Mouse (Mus musculus): ENCODE measurements at regions not wholly inside any gene's neighbourhood (a gene's known extent, or its start where the extent isn't known, plus 50 kb on each side); places are given as distances from the start of the nearest gene placed in this dataset.

GRCm38 (mm10) chr3:61243876-61244527, 117.4 kb upstream of the Rap2b start:
- Histone ChIP-seq H3K27me3 (ENCODE audit: control insufficient read depth, insufficient read depth, low read length) (no peaks in the 10 kb centered on the region), H3K27ac (ENCODE audit: insufficient read depth, low read length) (no peak overlapping the region), H3K36me3 (ENCODE audit: control insufficient read depth, insufficient read depth, low read length) (no peaks in the 10 kb centered on the region), H3K4me1 (ENCODE audit: control insufficient read depth, insufficient read depth, insufficient read length) (no peaks in the 10 kb centered on the region), H3K4me3 (ENCODE audit: extremely low read depth, insufficient read depth, insufficient read length) (no peak overlapping the region)
- TF ChIP-seq POLR2A (IDR thresholded peaks at IDR 0.05; ENCODE audit: low read depth, low read length), result no peak
- TF ChIP-seq CTCF (IDR thresholded peaks at IDR 0.05; ENCODE audit: extremely low read depth, insufficient read depth, insufficient read length, insufficient replicate concordance), result no peak
- 26% methylated on average over 6 of the region's 6 CpGs for WGBS
- no peak for DNase-seq (ENCODE audit: low read depth in 1 of 2, low spot score in 2 of 2)

GRCm38 (mm10) chr3:61246429-61246828, 115.0 kb upstream of the Rap2b start:
- no peak for DNase-seq (ENCODE audit: low read depth in 1 of 2, low spot score in 2 of 2)
- H3K4me1 ChIP-seq (ENCODE audit: control insufficient read depth, insufficient read depth, insufficient read length), result no peaks in the 10 kb centered on the region
- H3K4me3 ChIP-seq (ENCODE audit: extremely low read depth, insufficient read depth, insufficient read length), result no peak overlapping the region
- no peaks in the 10 kb centered on the region for H3K27me3 ChIP-seq (ENCODE audit: control insufficient read depth, insufficient read depth, low read length)
- no peak overlapping the region for H3K27ac ChIP-seq (ENCODE audit: insufficient read depth, low read length)
- H3K36me3 ChIP-seq (ENCODE audit: control insufficient read depth, insufficient read depth, low read length), result no peaks in the 10 kb centered on the region
- WGBS, result 76% methylated on average over 4 of the region's 4 CpGs
- TF ChIP-seq POLR2A (IDR thresholded peaks at IDR 0.05; ENCODE audit: low read depth, low read length) (no peak), CTCF (IDR thresholded peaks at IDR 0.05; ENCODE audit: extremely low read depth, insufficient read depth, insufficient read length, insufficient replicate concordance) (no peak)

GRCm38 (mm10) chr3:61247344-61247743, 114.1 kb upstream of the Rap2b start:
- Histone ChIP-seq H3K36me3 (ENCODE audit: control insufficient read depth, insufficient read depth, low read length) (no peaks in the 10 kb centered on the region), H3K27me3 (ENCODE audit: control insufficient read depth, insufficient read depth, low read length) (no peaks in the 10 kb centered on the region), H3K4me3 (ENCODE audit: extremely low read depth, insufficient read depth, insufficient read length) (no peak overlapping the region), H3K4me1 (ENCODE audit: control insufficient read depth, insufficient read depth, insufficient read length) (no peaks in the 10 kb centered on the region), H3K27ac (ENCODE audit: insufficient read depth, low read length) (no peak overlapping the region)
- DNase-seq (ENCODE audit: low read depth in 1 of 2, low spot score in 2 of 2), result no peak
- TF ChIP-seq POLR2A (IDR thresholded peaks at IDR 0.05; ENCODE audit: low read depth, low read length), result no peak
- no peak for TF ChIP-seq CTCF (IDR thresholded peaks at IDR 0.05; ENCODE audit: extremely low read depth, insufficient read depth, insufficient read length, insufficient replicate concordance)
- 69% methylated on average over 1 of the region's 1 CpGs for WGBS

GRCm38 (mm10) chr3:61255232-61255631, 106.2 kb upstream of the Rap2b start:
- TF ChIP-seq POLR2A (IDR thresholded peaks at IDR 0.05; ENCODE audit: low read depth, low read length) (no peak), CTCF (IDR thresholded peaks at IDR 0.05; ENCODE audit: extremely low read depth, insufficient read depth, insufficient read length, insufficient replicate concordance) (no peak)

GRCm38 (mm10) chr3:61255643-61256042, 105.8 kb upstream of the Rap2b start:
- Histone ChIP-seq H3K4me3 (ENCODE audit: extremely low read depth, insufficient read depth, insufficient read length) (no peak overlapping the region), H3K27ac (ENCODE audit: insufficient read depth, low read length) (no peak overlapping the region), H3K4me1 (ENCODE audit: control insufficient read depth, insufficient read depth, insufficient read length) (no peaks in the 10 kb centered on the region), H3K36me3 (ENCODE audit: control insufficient read depth, insufficient read depth, low read length) (no peaks in the 10 kb centered on the region), H3K27me3 (ENCODE audit: control insufficient read depth, insufficient read depth, low read length) (no peaks in the 10 kb centered on the region)
- 90% methylated on average over 2 of the region's 2 CpGs for WGBS
- no peak for DNase-seq (ENCODE audit: low read depth in 1 of 2, low spot score in 2 of 2)
- TF ChIP-seq POLR2A (IDR thresholded peaks at IDR 0.05; ENCODE audit: low read depth, low read length) (no peak), CTCF (IDR thresholded peaks at IDR 0.05; ENCODE audit: extremely low read depth, insufficient read depth, insufficient read length, insufficient replicate concordance) (no peak)

More at GRCm38 (mm10) chr3:61255232-61255631, 106.2 kb upstream of the Rap2b start:
- no peak for DNase-seq (ENCODE audit: low read depth in 1 of 2, low spot score in 2 of 2)
- Histone ChIP-seq H3K27me3 (ENCODE audit: control insufficient read depth, insufficient read depth, low read length) (no peaks in the 10 kb centered on the region), H3K4me1 (ENCODE audit: control insufficient read depth, insufficient read depth, insufficient read length) (no peaks in the 10 kb centered on the region), H3K4me3 (ENCODE audit: extremely low read depth, insufficient read depth, insufficient read length) (no peak overlapping the region), H3K27ac (ENCODE audit: insufficient read depth, low read length) (no peak overlapping the region), H3K36me3 (ENCODE audit: control insufficient read depth, insufficient read depth, low read length) (no peaks in the 10 kb centered on the region)
- 77% methylated on average over 4 of the region's 4 CpGs for WGBS

GRCm38 (mm10) chr3:61268453-61269335, 92.7 kb upstream of the Rap2b start:
- no peaks in the 10 kb centered on the region for H3K4me1 ChIP-seq (ENCODE audit: control insufficient read depth, insufficient read depth, insufficient read length)
- TF ChIP-seq POLR2A (IDR thresholded peaks at IDR 0.05; ENCODE audit: low read depth, low read length), result no peak
- no peak for TF ChIP-seq CTCF (IDR thresholded peaks at IDR 0.05; ENCODE audit: extremely low read depth, insufficient read depth, insufficient read length, insufficient replicate concordance)
- no peaks in the 10 kb centered on the region for H3K36me3 ChIP-seq (ENCODE audit: control insufficient read depth, insufficient read depth, low read length)
- no peak overlapping the region for H3K4me3 ChIP-seq (ENCODE audit: extremely low read depth, insufficient read depth, insufficient read length)
- peak in 1 of 2 experiments; percentile 11 for DNase-seq (ENCODE audit: low read depth in 1 of 2, low spot score in 2 of 2)
- H3K27me3 ChIP-seq (ENCODE audit: control insufficient read depth, insufficient read depth, low read length), result no peaks in the 10 kb centered on the region
- H3K27ac ChIP-seq (ENCODE audit: insufficient read depth, low read length), result no peak overlapping the region
- WGBS, result 73% methylated on average over 5 of the region's 5 CpGs
